Mouse (Mus musculus) megakaryocyte-erythroid progenitor cell, adult 5 weeks (primary cell): ENCODE results near the gene Ces1c. TPM values are rescaled to one million over a fixed set of nuclear protein-coding genes. Genes with fewer than 3 reads are reported as not detected.

Source experiments
- polyA plus RNA-seq: library from polyadenylated mRNA; stranded (reverse); fragments of >175 nt; gene quantifications from 2 replicates; pipeline ENCODE4 v1.2.3, GENCODE M21; 2012

Gene Ces1c
- polyA plus RNA-seq: not detected in 2 replicates

GRCm38 (mm10) chr8:93131233-93131980, at the start of gene Ces1c:
Ces1c (minus strand) TSS chr8:93131283.

GRCm38 (mm10) chr8:93079887-93080286, 51.2 kb downstream of the Ces1c start, which contains the start of gene Ces1b:
Ces1b (minus strand) TSS chr8:93080017.

Other genes with a start within 250 kb of the Ces1c start
- gene Capns2, start 229.9 kb downstream of the Ces1c start, polyA plus RNA-seq: 0.16 and 0.92 TPM in 2 replicates
- not detected in 2 replicates for gene Slc6a2, start 171.2 kb downstream of the Ces1c start, polyA plus RNA-seq
- gene Ces1a, start 83.1 kb downstream of the Ces1c start, polyA plus RNA-seq: not detected in 2 replicates
- gene Ces1b, start 51.3 kb downstream of the Ces1c start, polyA plus RNA-seq: not detected in 2 replicates
- gene Ces1d, start 66.6 kb upstream of the Ces1c start, polyA plus RNA-seq: 0.08 TPM in 1 of 2 replicates, not detected in the other
- not detected in 2 replicates for gene Ces1e, start 98.3 kb upstream of the Ces1c start, polyA plus RNA-seq
- gene Ces1f, start 148.5 kb upstream of the Ces1c start, polyA plus RNA-seq: not detected in 2 replicates
- gene Ces1g, start 206.0 kb upstream of the Ces1c start, polyA plus RNA-seq: not detected in 2 replicates
- not detected in 2 replicates for gene Ces1h, start 248.4 kb upstream of the Ces1c start, polyA plus RNA-seq